Mouse (Mus musculus) CH12.LX (cell line): Measurements from ENCODE around the gene Atp1a3.

ENCODE experiments used
- CHD1 ChIP-seq: IDR thresholded peaks from 2 replicates; pipeline ENCODE4 v1.6.1; 2012; ENCODE audit warnings: low read depth, low read length, improper control_type of control experiment, inconsistent platforms
- CTCF ChIP-seq, 2 experiments: IDR thresholded peaks in 1 of 2; conservative IDR thresholded peaks in 1 of 2; 2 replicates each; pipeline ENCODE4 v1.5.1; 2011 to 2012; ENCODE audit warnings: low read depth in 2 of 2, low read length in 2 of 2, improper control_type of control experiment in 1 of 2, inconsistent platforms in 1 of 2, mild to moderate bottlenecking in 1 of 2, moderate library complexity in 1 of 2
- EP300 ChIP-seq: IDR thresholded peaks from 2 replicates; pipeline ENCODE4 v1.6.1; 2011; ENCODE audit warnings: low read length, improper control_type of control experiment
- MAFK ChIP-seq: IDR thresholded peaks from 2 replicates; pipeline ENCODE4 v1.6.1; 2011; ENCODE audit warnings: low read length, improper control_type of control experiment; ENCODE audit not compliant: insufficient replicate concordance
- MXI1 ChIP-seq: IDR thresholded peaks from 2 replicates; pipeline ENCODE4 v1.6.1; 2011; ENCODE audit warnings: mild to moderate bottlenecking, low read depth, low read length, improper control_type of control experiment
- POLR2A ChIP-seq: IDR thresholded peaks from 2 replicates; pipeline ENCODE4 v1.6.1; 2011; ENCODE audit warnings: low read depth, mild to moderate bottlenecking, improper control_type of control experiment, low read length
- SIN3A ChIP-seq: IDR thresholded peaks from 2 replicates; pipeline ENCODE4 v1.6.1; 2012; ENCODE audit warnings: low read length, improper control_type of control experiment, inconsistent platforms
- TBP ChIP-seq: conservative IDR thresholded peaks from 2 replicates; pipeline ENCODE4 v1.6.1; 2011; ENCODE audit warnings: low read depth, low read length, improper control_type of control experiment
- TCF12 ChIP-seq: IDR thresholded peaks from 2 replicates; pipeline ENCODE4 v1.6.1; 2014; ENCODE audit warnings: low read depth, mild to moderate bottlenecking, inconsistent platforms, low read length, improper control_type of control experiment
- USF1 ChIP-seq: IDR thresholded peaks from 2 replicates; pipeline ENCODE4 v1.6.1; 2014; ENCODE audit warnings: low read depth, mild to moderate bottlenecking, inconsistent platforms, low read length, improper control_type of control experiment
- USF2 ChIP-seq: conservative IDR thresholded peaks from 2 replicates; pipeline ENCODE4 v1.6.1; 2011; ENCODE audit warnings: low read depth, low read length, improper control_type of control experiment
- ZC3H11A ChIP-seq: IDR thresholded peaks from 2 replicates; pipeline ENCODE4 v1.6.1; 2012; ENCODE audit warnings: low read depth, mild to moderate bottlenecking, inconsistent platforms, low read length, improper control_type of control experiment
- ZKSCAN1 ChIP-seq: IDR thresholded peaks from 2 replicates; pipeline ENCODE4 v1.6.1; 2012; ENCODE audit warnings: low read depth, inconsistent platforms, low read length, improper control_type of control experiment, borderline replicate concordance

DNA sequence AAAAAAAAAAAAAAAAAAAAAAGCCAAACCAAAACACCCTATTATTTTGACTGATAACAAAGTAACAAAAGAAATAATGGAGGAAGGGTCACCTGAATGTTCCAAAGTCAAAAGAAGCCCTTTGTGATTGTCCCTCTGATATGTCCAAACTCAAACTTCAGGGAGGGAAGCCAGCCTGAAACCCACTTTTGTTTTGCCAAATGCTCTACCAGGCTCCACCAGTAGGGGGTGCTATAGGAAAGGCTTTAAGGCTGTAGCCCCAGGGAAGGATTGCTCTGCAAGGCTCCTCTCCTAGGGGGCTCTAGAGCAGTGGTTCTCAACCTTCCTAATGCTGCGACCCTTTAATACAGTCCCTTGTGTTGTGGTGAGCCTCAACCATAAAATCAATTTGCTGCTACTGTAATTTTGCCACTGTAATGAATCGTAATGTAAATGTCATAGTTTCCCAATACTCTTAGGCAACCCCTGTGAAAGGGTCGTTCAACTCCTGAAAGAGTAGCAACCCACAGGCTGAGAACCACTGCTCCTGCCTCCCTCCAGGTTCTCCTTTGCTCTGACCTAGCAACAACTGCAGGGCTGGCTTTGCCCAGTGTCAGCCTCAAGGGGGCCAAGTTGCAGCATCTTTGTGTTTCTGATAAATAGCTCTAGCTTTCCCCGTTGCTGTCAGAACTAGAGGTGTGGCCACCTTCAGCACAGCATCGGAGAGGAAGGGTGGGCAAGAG lies 24.4 kb upstream of the Atp1a3 start:
- TF ChIP-seq USF1 = no peak
- TF ChIP-seq POLR2A = no peak
- TF ChIP-seq CTCF (conservative IDR thresholded peaks at IDR 0.05 in 1 of 2, IDR thresholded peaks at IDR 0.05 in 1 of 2; ENCODE audit: low read depth in 2 of 2, low read length in 2 of 2) = peak; percentile 89 to 94
- no peak for TF ChIP-seq CHD1
- no peak for TF ChIP-seq ZKSCAN1
- TF ChIP-seq MAFK = no peak
- no peak for TF ChIP-seq USF2
- no peak for TF ChIP-seq ZC3H11A
- TF ChIP-seq TCF12 = no peak
- no peak for TF ChIP-seq MXI1
- TF ChIP-seq SIN3A = no peak
- TF ChIP-seq EP300 = no peak
- TF ChIP-seq TBP = no peak
